Mouse (Mus musculus): Measurements from ENCODE around the gene Icos.

Icos gene

DNA sequence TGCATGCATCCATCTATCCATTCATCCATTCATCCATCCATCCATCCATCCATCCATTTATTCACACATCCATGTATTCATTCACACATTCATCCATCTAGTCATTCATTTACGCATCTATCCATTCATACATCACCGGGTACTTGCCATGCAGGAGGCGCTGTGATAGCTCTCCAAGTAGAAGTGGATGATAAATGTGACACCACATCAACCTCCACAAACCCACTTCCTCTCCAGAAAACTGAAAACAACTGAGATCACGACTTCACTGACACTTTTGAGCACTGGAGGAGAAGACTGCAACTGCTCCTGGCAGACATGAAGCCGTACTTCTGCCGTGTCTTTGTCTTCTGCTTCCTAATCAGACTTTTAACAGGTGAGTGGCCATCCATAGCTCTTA, at the start of gene Icos:
Icos (plus strand) TSS at position 287 of the 400 bp plus-strand sequence.
- no peak for DNase-seq (ENCODE audit: low read depth, low spot score)

DNA sequence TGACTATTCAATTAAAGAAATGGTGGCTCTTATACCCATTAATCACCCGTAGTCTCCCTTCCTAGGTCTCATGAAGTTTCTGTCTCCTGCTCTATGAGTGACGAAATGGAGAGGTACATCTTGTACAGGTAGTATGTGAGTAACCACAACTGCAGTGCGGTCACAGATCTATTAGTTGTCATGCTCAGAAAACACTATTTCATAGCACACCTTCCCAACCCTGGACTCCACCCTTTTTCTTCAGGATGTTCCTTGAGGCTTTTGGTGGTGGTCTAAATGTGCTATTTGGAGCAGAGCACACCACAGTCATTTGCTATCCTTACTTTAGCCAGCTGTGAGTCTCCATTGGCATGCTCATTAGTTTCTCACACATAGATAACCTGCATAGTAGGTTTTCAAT, 48.7 kb upstream of the Icos start:
- DNase-seq (ENCODE audit: low read depth, low spot score) = no peak

DNA sequence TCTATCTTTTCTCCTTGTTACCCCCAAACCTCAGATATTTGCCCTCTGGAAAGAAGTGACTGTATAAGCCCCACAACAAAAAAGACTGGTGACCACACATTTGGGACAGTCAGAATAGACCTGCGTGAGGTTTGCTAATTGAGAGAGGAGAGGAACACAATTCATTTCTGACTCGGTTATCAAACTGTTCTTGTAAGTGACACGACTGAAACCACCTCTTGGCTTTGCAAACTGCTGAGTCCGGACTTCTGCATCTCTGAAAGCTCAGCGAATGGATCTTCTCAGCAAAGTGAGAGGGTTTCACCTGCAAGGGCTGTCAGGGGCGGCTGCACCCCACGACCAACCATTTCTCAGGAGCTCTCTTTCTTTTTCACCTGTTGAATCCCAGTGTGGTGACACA, 47.3 kb upstream of the Icos start:
- DNase-seq (ENCODE audit: low read depth, low spot score) = no peak

DNA sequence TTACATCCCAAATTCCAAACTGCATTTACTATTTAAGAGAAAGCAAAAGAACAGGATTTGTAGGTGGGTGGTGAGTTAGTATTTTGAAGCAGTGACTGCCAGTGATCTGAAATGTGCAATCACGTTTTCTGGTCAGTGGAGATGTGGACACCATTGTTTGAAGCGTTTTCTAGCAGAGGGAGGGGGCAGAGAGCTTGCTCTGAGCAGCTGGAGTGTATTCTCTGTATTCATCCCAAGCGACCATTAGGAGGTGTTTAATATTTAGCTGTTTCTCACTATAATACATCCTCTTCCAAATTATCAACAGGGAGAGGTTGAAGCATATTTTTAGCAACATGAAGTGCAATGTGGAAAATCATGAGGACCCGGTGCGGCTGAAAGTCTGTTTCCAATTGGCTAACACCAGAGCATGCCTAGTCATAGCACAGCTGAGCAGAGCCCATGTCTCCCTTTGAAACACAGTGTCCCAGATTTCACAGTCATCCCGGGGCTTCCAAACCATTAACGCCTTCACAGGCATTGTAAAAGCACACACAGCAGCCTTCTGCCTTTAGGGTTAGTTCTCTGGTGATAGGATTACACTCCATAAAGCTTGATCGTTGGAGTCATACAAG, 41.7 kb upstream of the Icos start:
- peak; percentile 82 for DNase-seq (ENCODE audit: low read depth, low spot score)

DNA sequence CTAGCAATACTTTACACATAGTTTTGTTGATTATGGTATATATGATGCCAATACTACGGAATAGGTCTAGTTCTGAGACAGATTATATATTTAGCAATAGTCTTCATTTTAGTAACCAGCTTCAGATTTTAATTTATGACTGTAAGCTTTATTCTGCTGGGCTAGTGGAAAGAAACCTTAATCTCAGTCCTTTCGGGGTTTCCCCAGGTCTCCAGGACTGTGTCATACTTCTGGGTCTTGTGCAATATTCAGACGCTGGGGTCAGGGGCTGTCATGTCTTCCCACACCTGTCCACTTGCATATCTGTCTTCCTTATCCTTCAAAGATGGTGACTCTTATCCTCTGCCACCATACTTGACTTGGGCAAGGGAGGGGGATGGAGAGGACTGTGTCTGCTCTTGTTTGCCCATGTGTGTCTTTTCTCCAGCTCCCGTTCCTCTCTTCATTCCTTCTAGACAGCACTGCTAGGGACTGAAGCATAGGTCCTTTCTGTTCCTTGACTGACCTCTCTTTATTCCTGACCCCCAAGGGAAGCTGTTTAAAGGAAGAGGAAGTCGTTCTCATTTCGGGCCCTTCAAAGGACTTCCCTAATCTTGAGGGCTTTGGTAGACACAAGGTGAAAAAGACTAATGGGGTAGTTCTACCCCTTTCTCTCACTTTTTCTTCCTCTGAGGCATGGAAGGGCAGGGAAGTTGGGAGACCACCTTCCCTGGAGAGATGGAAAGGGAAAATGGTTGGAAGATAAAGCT, 40.6 kb upstream of the Icos start:
- no peak for DNase-seq (ENCODE audit: low read depth, low spot score)

DNA sequence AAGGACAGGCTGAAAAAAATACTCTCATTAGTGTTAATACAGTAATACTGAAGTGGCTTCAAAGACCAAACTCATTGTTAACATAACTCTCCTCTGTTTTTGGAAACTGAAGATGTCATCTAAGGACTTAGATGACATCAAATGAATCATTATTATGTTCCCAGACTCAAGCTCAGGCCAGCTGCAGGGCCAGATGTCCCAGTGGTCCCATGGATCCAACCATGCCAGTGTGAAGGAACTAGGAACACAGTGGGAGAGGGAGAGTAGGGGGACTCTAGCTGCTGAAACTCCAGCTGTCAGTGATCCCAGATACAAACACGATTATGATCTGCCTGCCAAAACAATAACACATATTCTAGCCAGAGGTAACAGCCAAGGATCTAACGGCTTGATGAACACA, 39.5 kb upstream of the Icos start:
- DNase-seq (ENCODE audit: low read depth, low spot score) = no peak

DNA sequence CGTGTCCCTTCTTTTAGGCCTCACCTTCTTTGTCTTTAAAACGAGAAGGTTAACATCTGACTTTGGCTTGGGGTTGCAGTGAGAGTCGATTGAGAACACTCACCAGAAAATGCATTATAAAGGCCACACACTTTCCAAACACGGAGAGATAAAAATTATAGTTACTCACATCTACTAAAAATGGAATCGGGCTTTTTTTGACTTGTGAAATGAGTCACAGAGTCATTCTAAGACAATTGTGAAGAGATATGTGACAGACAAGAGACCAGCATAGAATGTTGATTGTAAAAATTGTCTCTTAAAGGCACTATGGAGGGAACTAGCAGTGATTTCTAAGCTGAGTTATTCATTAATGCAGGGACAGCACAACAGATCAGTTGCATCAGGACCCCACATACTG, 38.8 kb upstream of the Icos start:
- DNase-seq (ENCODE audit: low read depth, low spot score) = peak; percentile 48

DNA sequence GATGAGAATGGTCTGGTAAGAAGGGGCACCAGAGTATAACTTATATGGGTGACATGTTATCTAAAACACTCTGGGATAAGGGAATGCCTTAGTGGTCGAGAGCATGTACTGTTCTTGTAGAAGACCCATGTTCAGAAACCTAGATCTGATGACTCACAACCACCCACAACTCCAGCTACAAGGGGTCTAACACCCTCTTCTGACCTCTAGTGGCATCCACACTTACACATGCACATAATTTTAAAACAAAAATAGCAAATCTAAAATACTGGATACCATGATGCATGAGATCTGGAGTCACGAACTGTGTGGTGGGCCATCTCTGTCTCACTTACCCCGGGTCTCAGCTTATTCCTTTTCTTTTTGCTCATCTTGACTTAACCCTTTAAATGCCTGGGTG, 37.7 kb upstream of the Icos start:
- DNase-seq (ENCODE audit: low read depth, low spot score) = no peak

DNA sequence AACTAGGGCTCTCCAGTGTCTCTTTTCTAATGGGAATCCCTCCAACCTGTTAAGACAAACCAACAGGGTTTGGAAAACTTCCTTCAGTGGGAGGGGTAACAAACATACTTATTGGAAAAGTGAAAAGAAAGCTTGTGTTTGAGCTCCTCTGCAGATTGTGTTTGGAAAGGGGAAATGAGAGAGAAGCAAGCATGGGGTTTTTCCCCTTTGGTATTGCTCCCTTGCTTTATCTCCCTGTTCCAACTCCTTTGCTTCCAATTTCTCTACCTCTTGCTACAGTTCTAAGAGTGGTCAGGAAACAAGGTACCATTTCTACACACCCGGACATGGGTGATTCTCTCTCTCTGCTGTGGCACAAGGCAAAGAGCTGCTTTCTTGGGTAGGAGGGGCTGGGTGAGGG, 37.1 kb upstream of the Icos start:
- no peak for DNase-seq (ENCODE audit: low read depth, low spot score)

DNA sequence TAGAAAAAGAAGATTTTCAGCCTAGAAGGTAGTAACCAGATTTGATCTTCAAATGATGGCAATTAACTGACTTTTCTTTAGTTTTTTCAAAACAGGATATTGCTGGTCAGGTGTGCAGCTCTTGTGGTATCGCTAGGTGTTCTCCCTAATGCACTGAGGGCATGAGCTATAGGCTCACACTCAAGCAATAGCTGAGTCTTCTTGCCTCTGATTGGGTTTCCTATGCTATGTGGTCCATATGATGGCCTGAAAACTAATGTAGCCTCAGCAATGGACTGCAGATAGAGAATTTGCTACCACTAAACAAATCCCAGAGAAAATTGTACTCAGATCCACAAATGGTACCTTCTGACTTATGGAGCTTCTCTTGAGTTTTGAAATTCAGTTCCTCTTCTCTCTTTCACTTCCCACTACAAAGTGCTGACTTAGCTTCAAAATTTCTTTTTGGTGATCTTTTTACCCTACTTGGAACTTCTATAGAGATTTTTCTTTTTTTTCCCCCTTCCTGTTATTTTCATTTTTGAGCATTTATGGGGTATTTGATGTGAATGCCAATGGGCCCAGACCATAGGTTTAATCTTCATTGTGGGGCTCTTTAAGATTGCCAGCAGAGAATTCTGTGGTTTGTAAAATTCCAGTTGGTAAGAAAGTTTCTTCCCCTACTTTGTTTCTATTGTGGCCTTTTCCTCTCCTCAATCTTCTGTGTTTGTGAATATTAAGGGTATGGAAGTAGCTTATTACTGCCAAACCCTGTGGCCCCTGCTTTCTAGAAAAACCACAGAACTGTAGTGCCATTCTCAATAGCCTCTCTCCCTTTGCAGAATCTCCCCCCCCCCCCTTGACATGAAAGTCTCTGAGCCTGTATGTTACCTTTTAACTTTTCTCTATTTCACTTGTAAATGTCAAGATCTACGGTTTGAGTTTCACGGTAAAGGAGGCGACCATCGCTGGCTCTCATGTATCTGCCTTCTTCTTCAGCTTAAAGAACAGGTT, 36.4 kb upstream of the Icos start:
- no peak for DNase-seq (ENCODE audit: low read depth, low spot score)

DNA sequence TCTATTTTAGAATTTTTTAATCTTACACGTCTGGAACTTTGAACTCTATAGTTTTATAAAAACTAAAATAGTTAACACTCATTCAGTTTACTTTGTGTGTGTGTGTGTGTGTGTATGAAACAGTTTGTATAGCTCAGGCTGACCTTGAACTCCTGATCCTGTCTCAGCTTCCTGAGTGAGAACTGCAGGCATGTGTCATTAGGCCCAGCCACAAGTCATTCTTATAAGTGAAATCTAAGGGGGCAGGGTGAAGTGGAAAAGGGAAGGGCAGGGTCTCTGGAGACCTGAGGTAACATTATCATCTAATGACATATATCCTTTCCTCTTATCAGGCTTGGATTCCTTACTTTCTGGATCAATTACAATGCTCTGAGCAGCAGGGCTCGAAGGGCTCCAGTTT, 34.8 kb upstream of the Icos start:
- no peak for DNase-seq (ENCODE audit: low read depth, low spot score)

DNA sequence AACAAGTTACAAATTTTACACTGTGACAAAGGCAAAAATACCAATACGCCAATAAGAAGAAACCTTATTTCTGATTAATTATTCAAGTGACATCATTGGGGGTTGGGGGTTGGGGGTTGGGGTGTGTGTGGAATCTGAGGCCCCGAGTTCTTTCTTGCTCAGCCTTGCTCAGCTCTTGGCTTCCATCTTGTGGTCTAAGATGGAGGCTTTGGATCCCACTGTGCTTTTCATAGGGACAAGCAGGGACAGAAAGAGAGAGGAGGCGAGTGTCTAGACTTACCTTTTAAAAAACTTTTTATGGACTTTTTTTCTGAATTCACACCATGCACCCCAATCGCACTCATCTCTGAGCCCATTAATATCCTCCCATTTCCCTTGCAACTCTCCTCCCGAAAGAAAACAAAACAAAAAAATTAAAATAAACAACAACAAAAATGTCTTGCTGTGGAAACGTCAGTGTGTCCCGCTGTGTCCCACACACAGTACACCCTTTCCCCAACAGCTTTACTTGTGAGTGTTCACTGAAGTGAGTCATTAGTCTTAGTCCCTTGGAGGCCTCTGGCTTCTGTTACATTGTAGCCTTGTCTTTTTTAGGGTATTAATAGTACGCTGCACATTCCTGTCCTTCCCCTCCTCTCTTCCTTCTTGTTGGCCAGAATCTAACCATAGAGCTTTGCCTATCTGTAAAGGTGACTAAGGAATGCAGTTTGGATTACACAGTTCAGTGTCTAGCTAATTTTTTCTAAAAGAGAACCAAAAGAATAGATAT, 31.9 kb upstream of the Icos start:
- DNase-seq (ENCODE audit: low read depth, low spot score) = no peak

DNA sequence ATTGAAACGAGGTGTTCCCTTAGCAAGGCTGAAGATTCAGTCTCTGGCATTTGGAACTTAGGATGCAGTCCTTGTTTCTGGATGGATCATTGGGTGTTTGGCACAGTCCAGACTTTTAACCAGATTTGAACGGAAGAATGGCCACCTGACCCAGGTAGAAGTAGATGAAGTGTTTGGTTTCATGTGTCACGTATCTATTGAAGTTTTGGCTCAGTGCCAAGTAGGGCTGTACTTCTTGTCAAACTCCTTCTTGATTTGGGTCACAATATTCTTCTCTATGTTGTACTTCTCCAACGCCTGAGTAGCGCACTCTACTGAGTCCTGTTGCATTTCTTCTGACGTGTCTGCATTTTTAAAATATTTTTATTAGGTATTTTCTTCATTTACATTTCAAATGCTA, 29.6 kb upstream of the Icos start:
- no peak for DNase-seq (ENCODE audit: low read depth, low spot score)

DNA sequence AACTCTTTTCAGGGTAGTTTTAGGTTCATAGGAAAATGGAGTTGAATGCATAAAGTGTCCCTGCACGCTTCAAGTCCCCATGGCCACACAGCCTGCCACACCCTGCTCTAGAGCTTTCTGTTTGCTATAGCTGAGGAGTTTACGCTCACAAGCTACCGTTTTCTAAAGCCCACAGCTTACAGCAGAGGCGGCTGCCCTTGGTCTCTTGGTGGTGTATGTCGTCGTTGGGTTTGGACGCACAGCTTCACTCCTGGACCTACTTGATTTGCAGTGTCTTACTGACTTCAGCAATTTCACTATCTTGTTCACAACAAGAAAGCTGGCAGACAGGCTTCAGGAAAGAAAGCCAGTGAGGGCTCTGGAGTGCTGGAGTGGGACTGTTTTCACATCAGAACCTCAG, 24.8 kb upstream of the Icos start:
- DNase-seq (ENCODE audit: low read depth, low spot score) = no peak

DNA sequence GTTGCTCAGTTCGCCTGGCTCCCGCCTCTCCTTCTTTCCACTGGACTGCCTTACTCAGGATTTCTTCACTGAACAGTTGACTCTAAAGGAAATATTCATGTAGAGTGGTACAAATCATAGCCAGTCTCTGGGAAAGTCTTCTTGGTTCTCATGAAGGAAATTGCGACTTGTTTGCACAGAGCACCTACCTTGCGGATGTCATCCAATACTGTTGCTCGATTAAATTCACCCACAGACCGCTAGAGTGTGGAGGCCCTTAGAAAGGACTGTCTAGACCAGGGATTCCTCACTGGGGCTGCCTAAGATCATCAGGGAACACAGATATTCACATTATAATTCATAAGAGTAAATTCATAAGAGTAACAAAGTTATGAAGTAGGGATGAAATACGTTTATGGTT, 24.0 kb upstream of the Icos start:
- no peak for DNase-seq (ENCODE audit: low read depth, low spot score)

DNA sequence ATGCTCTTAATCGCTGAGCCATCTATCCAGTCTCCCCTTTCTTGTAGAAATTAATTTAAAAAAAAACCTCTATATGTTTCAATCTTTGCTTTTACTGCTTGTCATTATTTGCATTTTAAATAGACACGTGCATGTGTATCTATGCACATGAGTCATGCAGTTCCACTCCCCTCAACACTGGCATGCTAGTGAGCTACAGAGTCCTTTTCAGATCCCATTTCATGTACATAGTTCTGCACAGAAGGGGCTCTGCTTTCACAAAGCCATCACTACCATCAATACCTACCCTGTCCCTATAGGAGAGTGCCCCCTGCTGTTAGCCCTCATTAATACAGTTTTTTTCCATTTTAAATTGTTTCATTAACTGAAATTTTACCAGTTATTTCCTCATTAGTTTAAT, 23.0 kb upstream of the Icos start:
- peak; percentile 31 for DNase-seq (ENCODE audit: low read depth, low spot score)

DNA sequence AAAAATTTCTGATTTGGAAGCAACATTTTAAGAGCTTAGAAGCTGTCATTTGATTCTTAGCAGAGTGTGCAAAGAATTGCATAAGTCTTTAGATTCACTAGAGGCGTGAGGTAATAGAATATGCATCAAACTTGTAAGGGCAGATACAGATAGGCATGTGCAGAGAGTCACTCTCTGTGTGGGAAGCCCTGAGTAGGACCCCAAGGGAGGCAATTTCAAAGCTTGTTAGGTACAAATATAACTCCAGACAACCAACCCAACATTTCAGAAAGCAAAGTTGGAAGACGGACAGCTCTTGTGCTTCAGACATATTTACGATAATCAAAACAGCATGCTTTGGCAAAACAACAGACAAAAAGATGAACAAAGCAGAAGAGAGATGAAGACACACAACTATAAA, 22.5 kb upstream of the Icos start:
- no peak for DNase-seq (ENCODE audit: low read depth, low spot score)

DNA sequence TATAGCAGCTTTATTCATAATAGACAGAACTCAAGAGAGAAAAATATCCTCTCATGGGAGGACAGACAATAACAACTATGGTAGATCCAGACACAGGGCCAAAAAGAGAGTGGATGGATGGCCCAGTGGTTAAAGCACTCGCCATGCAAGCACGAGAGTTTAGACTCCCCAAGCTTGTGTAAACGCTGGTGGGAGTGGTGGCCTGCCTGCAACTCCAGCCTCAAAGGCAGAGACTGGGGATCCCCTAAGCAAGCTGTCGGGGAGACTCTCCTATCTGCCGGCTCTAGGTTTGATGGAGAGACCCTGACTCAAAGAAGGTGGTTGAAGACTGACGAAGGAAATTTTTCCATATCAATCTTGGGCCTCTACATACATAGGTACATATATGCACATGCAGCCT, 21.5 kb upstream of the Icos start:
- DNase-seq (ENCODE audit: low read depth, low spot score) = no peak

DNA sequence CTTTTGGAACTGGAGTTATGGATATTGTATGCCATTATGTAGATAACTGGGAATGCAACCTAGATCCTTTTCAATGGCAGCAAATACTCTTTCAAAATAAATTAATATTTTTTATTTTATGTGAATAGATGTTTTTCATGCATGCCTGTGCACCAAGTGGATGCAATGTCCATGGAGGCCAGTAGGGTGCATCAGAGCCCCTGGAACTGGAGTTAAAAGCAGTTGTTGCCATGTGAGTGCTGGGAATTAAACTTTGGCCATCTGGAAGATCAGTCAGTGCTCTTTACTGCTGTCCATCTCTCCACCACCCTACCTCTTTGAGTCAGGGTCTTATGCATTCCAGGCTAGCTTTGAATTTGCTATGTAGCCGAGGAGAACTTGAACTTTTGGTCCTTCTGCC, 19.4 kb upstream of the Icos start:
- DNase-seq (ENCODE audit: low read depth, low spot score) = no peak

DNA sequence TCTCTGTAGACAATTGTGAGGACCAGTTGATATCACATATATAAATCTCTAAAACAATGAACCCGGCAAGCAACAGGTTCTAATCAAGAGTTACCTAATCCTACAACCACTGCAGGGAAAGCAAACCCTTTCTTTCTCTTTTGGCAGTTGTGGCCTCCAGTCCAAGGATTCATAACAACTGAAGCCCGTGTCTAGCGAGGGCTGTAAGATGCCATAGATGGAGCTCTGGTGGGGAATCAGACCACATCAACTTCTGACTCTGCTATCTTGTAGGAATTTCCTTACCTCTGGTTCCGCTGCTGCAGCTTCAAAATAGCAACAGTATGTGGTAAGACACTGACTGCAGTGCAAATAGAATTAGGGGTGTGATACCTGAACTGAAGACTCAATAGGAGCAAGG, 18.5 kb upstream of the Icos start:
- DNase-seq (ENCODE audit: low read depth, low spot score) = no peak

DNA sequence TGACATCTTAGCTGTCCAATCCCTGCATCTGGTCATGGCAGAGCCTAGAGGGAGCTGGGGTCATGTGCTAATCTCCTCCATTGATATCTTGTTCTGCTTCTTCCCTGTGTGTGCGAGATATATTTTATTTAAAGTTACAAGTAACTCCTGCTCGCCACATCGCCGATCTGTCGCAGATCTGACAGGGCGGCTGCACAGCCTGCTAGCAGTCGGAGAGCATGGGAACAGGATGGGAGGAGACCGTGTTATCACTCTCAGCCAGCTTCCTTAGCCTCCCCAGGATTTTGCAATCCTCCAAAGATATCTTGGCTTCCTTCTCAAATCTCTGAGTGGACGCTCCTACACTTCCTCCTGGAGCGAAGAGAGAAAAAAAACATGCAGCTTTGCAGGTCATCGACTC, 17.3 kb upstream of the Icos start:
- no peak for DNase-seq (ENCODE audit: low read depth, low spot score)

DNA sequence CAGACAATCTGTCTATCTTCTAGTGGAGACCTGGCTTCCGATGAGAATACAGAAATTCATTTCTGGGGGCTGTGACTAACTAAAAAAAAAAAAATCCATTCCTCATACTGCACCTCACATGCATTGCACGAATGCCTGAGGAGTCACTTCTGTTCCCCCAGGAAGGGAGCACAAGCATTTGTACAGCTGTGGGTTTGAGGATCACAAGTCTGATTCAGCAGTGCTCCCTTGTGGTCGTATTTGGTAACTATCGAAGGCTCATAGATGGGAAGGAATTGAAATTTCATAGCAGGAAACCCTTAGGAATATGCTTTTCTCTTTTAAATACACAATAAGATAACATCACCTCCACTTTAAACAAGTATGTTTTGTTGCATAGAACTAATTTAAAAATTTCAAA, 16.6 kb upstream of the Icos start:
- DNase-seq (ENCODE audit: low read depth, low spot score) = peak; percentile 86

Measured in brain, adult 2 months (tissue).